Mouse (Mus musculus) mature B cell (primary cell): ENCODE results near the gene Mre11a.

Experiments used
- in situ Hi-C: fragments of 300-500 bp; cut with MboI; formaldehyde crosslinking; loops from 2 replicates; pipeline ENCODE4 v1.14.3; 2019

Mre11a gene

DNA sequence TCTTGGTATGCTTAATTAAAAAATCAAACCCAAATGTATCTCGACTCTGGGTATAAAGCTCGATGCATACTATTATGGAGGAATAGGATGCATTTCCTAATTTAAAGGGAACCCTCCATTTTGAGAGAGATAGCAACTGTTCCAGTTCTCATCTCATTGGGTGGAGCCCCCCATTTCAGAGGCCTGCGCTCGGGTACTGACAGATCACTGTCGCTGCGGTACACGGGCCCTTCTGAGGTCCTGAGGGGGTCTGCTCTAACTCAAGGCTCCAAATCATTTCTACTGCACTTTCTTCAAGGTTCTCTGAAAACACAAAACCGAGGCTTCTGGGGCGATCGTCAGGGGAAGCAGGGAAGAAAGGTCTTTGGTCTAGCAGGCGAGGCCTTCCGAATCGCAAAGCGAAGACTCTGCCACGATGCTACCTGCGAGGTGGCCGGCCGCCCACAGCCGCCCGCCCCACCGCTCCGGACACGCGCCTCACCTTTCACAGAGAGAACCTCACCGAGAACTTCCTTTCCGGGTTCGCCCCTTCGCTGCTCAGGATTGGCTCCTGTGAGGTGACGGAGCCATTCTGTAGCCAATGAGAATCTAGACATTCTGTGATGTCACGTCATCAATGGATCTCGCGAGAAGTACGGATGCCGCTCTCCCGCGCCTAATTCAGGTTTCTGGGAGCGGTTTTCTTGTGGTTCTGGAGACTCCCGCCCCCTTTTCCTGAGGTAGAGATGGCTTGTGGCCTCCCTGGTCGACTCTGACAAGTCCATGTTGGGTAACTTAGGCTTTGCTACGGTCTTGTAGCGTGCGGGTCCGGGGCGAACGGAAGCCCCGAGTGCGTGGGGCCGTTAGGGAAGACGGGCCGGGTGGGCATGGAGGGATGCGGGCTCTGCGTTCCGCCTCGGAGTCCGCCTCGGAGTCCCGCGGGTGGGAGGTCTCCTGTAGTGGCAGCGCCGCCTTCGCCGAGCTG lies at the start of gene Mre11a, which contains the start of gene Ankrd49:
TSS of gene Mre11a (plus strand) at position 616 of the 964 bp plus-strand sequence.
TSS of gene Ankrd49 (minus strand) at position 818 of the 964 bp plus-strand sequence.
- in situ Hi-C loops: loop anchor here (10.0 kb wide), 1 partner anchor 500 kb away; no protein-coding TSS in a partner anchor

- in situ Hi-C loops: no loop called here
Observed at GRCm38 (mm10) chr9:14739498-14740150, 44.8 kb upstream of the Mre11a start.

GRCm38 (mm10) chr9:14740151-14740924 lies 44.1 kb upstream of the Mre11a start, which contains the start of gene Piwil4:
Piwil4 (minus strand) TSS chr9:14740733.
- in situ Hi-C loops: no loop called here

DNA sequence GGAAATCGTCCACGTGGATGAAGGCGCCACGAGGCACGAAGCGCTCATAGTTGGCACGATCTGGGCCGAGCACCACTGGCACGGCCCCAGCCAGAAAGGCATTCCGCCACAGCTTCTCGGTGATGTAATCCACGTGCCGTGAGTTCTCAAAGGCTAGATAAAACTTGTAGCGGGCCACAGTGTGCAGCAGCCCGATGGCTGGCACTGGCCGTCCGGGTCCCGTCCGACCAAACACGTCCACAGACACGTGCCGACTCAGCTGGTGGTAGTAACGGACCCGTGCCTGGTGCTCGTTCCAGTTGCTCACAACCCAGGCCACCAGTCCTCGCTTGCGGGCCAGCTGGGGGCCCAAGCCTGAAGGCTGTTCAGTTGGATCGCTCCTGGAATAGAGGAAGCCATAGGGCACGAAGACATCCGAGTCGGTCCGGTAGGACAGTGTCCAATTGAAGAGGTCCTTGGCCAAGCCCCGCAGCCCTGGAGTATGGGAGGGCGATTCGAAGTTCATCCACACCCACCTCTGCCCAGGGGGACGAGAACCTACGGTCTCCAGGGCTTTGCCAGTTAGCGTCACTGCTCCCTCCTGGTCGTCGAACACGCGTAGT lies 33.5 kb upstream of the Mre11a start:
- in situ Hi-C loops: no loop called here

DNA sequence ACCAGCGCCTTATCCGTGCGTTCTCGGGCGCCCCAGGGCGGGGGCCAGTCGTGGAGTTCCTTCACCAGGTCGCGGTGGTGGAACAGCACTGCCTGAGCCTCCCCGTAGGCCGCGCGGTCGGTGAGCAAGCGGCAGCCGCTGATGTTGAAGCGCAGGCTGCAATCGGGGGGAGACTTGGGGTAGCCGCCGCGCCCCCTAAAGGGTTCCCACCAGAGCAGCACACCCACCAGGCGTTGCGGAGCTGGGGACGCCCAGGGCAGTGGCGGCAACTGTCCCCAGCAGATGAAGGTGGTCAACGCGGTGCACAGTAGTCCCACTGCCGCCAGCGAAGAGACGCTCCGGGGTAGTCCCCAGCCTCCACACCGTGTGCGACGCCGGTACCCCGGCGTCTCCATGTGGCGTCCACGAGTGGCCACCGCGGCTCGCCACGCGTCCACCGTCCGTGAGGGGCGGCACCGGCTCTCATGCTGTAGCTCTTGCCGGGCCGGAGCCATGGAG lies 32.9 kb upstream of the Mre11a start:
- in situ Hi-C loops: no loop called here

DNA sequence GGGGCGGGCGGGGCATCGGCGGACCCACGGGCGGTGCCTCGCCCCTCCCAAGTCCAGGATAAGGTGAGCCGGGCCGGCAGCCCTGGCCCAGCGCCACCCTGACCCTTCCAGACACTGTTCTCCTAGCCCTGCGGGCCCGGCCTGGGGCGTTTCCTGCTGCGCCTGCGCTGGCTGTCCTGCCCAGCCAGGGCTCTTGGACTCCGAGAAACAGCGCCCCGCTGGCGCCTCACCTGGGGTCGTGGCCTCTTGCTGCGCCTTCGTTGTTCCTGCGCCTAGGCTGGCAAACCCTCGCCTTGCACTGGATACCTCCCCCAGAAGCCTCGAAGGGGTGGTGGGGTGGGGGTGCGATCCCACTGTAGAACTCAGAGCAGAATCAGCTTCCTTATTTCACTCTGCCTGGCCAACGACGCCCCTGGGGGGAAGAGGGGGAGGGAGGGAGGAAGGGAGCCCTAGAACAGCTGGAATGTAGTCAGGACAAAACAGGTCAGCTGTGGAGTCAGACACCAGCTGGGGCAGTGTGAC lies 32.4 kb upstream of the Mre11a start, which contains the start of gene Fut4:
TSS of gene Fut4 (minus strand) at position 393 of the 522 bp plus-strand sequence.
- in situ Hi-C loops: no loop called here

DNA sequence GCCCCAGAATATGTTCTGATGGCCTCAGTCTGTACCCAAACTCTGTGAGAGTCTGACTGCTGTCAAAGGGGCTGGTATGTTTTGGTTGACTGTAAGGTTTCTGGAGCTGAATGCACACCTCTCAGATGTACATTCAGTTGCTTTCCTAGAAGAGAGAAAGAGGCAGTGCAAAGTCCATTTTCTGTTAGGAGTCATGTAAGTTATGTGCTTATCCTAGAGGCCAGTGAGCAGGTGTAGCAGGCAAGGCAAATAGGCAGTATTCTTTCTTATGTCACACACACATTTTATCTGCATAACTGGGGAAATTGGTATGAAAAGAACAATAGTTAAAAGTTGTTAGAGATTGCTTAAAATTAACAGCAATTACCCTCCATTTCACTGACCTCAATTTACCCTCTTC lies 30.5 kb upstream of the Mre11a start:
- in situ Hi-C loops: no loop called here

- in situ Hi-C loops: no loop called here
Observed at GRCm38 (mm10) chr9:14754469-14754868, 30.0 kb upstream of the Mre11a start.

- in situ Hi-C loops: no loop called here
Observed at GRCm38 (mm10) chr9:14758590-14758989, 25.9 kb upstream of the Mre11a start.

- in situ Hi-C loops: no loop called here
Observed at GRCm38 (mm10) chr9:14759261-14759660, 25.2 kb upstream of the Mre11a start.

- in situ Hi-C loops: no loop called here
Observed at GRCm38 (mm10) chr9:14764765-14765164, 19.7 kb upstream of the Mre11a start.

DNA sequence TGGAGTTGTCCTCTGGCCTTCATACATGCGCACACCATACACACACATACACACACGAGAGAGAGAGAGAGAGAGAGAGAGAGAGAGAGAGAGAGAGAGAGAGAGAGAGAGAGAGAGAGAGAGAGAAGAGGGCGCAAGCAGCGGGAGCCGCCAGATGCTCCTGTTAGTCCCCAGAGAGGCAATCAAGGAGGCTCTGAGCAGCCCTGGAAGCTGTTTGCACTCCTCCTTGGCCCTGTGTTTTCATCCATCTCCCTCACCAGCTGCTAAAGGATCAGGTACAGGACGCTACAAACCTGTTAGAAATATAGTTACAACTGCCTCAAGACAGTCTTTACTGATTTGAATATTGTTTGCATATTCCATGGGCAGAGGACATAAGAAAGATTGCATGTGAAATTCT lies 14.6 kb upstream of the Mre11a start:
- in situ Hi-C loops: no loop called here

DNA sequence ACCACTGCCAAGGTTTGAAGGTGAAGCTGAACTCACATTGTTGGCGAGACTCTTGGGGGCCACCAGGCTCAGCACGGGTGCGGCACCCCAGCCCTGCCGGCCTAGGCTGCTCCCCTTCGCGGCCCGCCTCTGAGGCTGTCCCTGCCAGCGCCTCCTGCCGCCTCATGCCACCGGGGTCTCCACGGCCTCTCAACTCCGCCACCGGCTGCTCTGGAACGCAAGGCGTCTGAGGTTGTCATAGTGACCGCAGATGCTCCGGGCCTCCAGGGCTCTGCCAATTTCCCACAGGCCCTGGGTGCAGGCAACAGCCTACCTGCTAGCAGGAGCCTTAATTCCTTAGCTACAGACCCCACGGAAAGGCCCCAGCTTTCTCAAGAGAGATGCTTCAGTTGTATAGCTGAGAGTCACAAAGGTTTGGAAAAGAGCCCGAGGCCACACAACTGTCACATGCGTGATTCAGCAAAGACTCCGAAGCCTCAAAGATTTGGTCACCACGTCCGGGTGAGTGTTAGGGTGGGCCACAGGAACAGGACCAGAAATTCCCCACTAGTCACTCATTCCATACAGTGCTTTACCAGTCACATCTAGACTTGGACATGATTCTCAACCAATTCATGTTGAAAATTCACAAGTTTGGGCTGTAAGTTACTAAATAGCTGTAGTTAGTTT lies 13.5 kb upstream of the Mre11a start, which contains the start of gene 1700012B09Rik:
TSS of gene 1700012B09Rik (minus strand) at position 228 of the 669 bp plus-strand sequence.
- in situ Hi-C loops: no loop called here

- in situ Hi-C loops: no loop called here
Observed at GRCm38 (mm10) chr9:14772074-14772473, 12.4 kb upstream of the Mre11a start.

- in situ Hi-C loops: no loop called here
Observed at GRCm38 (mm10) chr9:14773813-14774212, 10.6 kb upstream of the Mre11a start.

GRCm38 (mm10) chr9:14778341-14778740 lies 6.1 kb upstream of the Mre11a start:
- in situ Hi-C loops: no loop called here

DNA sequence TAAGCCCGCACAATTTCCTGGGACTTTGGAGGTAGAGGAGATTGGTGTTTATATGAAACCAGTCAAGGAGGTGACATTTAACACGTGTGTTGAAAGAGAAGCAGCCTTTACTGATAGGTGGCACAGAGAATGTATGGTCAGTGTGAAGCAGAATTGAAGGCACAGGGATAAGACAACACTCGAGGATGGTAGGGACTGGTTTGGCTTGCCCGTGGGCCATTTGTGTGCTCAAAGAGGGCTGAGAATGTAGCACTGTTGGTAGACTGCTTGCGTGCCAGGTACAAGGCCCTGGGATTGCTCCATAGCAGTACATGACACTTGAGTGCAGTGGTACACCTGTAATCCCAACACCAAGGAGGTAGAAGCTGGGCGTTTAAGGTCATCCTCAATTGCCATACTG lies 2.9 kb downstream of the Mre11a start:
- in situ Hi-C loops: loop anchor here (10.0 kb wide), 1 partner anchor 497 kb away; no protein-coding TSS in a partner anchor

DNA sequence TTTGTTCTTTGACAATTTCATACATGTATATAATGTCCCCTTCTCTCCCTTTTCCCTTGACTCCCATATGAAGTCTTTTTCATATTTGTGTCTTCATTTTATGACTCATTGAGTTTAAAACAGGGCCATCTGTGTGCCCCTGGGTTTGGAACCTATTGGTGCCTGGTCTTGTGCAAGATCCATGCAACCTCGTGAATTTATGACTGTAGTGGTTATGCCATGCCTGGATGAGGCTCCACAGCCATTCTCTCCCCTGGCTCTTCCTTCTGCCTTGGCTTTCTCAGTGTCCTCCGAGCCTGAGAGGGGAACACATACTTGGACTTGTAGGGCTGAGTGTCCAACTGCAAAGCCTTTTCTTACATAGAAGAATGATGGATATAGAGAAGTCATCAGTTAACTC lies 21.3 kb downstream of the Mre11a start:
- in situ Hi-C loops: no loop called here

GRCm38 (mm10) chr9:14806786-14807185 lies 22.3 kb downstream of the Mre11a start:
- in situ Hi-C loops: no loop called here

DNA sequence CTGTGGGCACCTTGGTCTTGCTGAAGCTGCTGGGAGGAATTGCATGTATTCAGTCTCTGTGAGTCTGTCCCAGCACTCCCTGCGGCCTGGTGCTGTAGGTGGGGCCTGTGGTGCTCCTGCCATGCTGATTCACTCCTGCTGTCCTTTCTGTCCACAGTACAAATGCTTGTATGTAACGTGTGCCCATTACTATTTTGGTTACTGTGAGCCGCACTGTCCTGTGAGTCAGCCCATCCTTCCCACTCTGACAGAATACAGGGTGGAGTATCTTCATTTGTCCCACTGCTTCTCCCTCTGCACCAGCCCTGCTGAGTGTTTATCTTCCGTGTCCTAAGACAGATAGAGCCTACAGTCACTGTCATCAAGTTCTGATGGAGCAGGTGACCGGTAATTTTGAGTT lies 25.7 kb downstream of the Mre11a start:
- in situ Hi-C loops: no loop called here
